7 mouse cellular contexts compared by ENCODE assay signal in genomic region chr6:88898534-88899048, GRCm38 (mm10). TPM values are rescaled to one million over a fixed set of nuclear protein-coding genes. Genes with fewer than 3 reads are reported as not detected.
DNase-seq lines count a peak whose midpoint lies in the region; ATAC-seq lines count a peak whose summit lies in the region.

TSS of gene Mcm2 (minus strand) at chr6:88898780.

- peak; percentile 94 for DNase-seq in adrenal gland, adult 8-10 months
- peak; percentile 98 for DNase-seq in embryo, embryonic 9.5 days (ENCODE audit: extremely low spot score)
- peak; percentile 84 to 94 for DNase-seq in gastrocnemius, postnatal 4 days (ENCODE audit: low spot score in 2 of 2)
- peak; percentile 86 to 88 for DNase-seq in left cerebral cortex, postnatal 36 days (ENCODE audit: low spot score in 2 of 2)
- peak; percentile 100 for DNase-seq in midbrain, embryonic 11.5 days (ENCODE audit: low spot score, missing footprints)
- DNase-seq in skeletal muscle tissue, adult 2 months (ENCODE audit: low read depth, low spot score): peak; percentile 89

- H3K27me3 ChIP-seq in intestine, embryonic 16.5 days (replicated peaks; ENCODE audit: control insufficient read depth, insufficient read depth, low read length): no peaks in the 10 kb centered on the region
- H3K27me3 ChIP-seq in midbrain, embryonic 11.5 days (ENCODE audit: control insufficient read depth, insufficient read depth, low read length): no peaks in the 10 kb centered on the region

- H3K4me2 ChIP-seq in intestine, embryonic 16.5 days (ENCODE audit: low read depth, low read length): peak within 1 kb of the TSS; percentile 59
- H3K4me2 ChIP-seq in midbrain, embryonic 11.5 days: peak within 1 kb of the TSS; percentile 68

- H3K9ac ChIP-seq in intestine, embryonic 16.5 days (ENCODE audit: low read depth, low read length): peak within 1 kb of the TSS; percentile 76
- H3K9ac ChIP-seq in midbrain, embryonic 11.5 days (ENCODE audit: low read length): peak within 1 kb of the TSS; percentile 83

- WGBS in intestine, embryonic 16.5 days: under 1% methylated on average over 33 of the region's 33 CpGs
- under 1% methylated on average over 33 of the region's 33 CpGs for WGBS in midbrain, embryonic 11.5 days

- no peaks in the 10 kb centered on the region for H3K9me3 ChIP-seq in intestine, embryonic 16.5 days (ENCODE audit: control insufficient read depth, low read length)
- H3K9me3 ChIP-seq in midbrain, embryonic 11.5 days (ENCODE audit: control insufficient read depth, low read length): no peaks in the 10 kb centered on the region

- peak within 1 kb of the TSS; percentile 64 for H3K27ac ChIP-seq in intestine, embryonic 16.5 days (ENCODE audit: low read length)
- H3K27ac ChIP-seq in midbrain, embryonic 11.5 days (ENCODE audit: low read depth, low read length): peak within 1 kb of the TSS; percentile 64

- peak; percentile 70 for ATAC-seq in intestine, embryonic 16.5 days
- ATAC-seq in midbrain, embryonic 11.5 days (ENCODE audit: low FRiP score): peak; percentile 83

- intact Hi-C loops in left cerebral cortex, postnatal 36 days (cut with DNase I): no loop called here

- H3K4me3 ChIP-seq in intestine, embryonic 16.5 days (ENCODE audit: low read length): peak within 1 kb of the TSS; percentile 68
- peak within 1 kb of the TSS; percentile 60 for H3K4me3 ChIP-seq in midbrain, embryonic 11.5 days (ENCODE audit: low read depth, low read length)

- peaks cover 31% of the 10 kb centered on the region for H3K4me1 ChIP-seq in intestine, embryonic 16.5 days (ENCODE audit: control insufficient read depth, insufficient read depth, low read length)
- H3K4me1 ChIP-seq in midbrain, embryonic 11.5 days (ENCODE audit: control insufficient read depth, insufficient read depth, low read length): peaks cover 29% of the 10 kb centered on the region

- H3K36me3 ChIP-seq in intestine, embryonic 16.5 days (ENCODE audit: control insufficient read depth, insufficient read depth, low read length): no peaks in the 10 kb centered on the region
- peaks cover 18% of the 10 kb centered on the region; the same call in 1 of the 2 replicates for H3K36me3 ChIP-seq in midbrain, embryonic 11.5 days (ENCODE audit: control insufficient read depth, insufficient read depth, low read length)

RNA-seq across cellular contexts. Expression of gene Mcm2, which starts in this region (rescaled TPM):
- 10 to 100 TPM; 26.9 to 51.6 (median 35.2) TPM for total RNA-seq in adrenal gland, adult 8-10 months (2022)
- total RNA-seq in gastrocnemius, postnatal 4 days (2021): 10 to 100 TPM; 37.2 to 44.3 TPM
- polyA plus RNA-seq in intestine, embryonic 16.5 days (2015; fragmentation: Nextera tagmentation; extraction: Ambion mirVana): 90.1 and 101 TPM in 2 replicates
- 1 to 10 TPM; 3.8 to 4.2 TPM for total RNA-seq in left cerebral cortex, postnatal 36 days (2021)
- polyA plus RNA-seq in midbrain, embryonic 11.5 days (2014; fragmentation: Nextera tagmentation; extraction: Ambion mirVana): 210 and 212 TPM in 2 replicates

Comparison
In these comparisons a context has a peak if more than half of its experiments do, and no peak if none do; other contexts are left out.
1. Peak in every context shown above with its lines: DNase-seq, ATAC-seq, H3K4me3 ChIP-seq and H3K27ac ChIP-seq.
2. RNA of gene Mcm2 (total RNA-seq): 37.2 to 44.3 TPM in gastrocnemius, postnatal 4 days and 26.9 to 51.6 TPM in adrenal gland, adult 8-10 months; 3.8 to 4.2 TPM in left cerebral cortex, postnatal 36 days; every median in the first group is over 4 times any median in the second.